Mouse (Mus musculus) heart, embryonic 16.5 days (tissue): ENCODE measurements around the gene Rpap3. TPM values are rescaled to one million over a fixed set of nuclear protein-coding genes. Genes with fewer than 3 reads are reported as not detected.

Experiments
- ATAC-seq: fragments of 200-750 bp; cut with Nextera tagmentation; replicated peaks from 2 replicates; pipeline ENCODE4 v1.8.0; 2017; ENCODE audit warnings: moderate number of reproducible peaks; ENCODE audit not compliant: insufficient read depth, low FRiP score; ENCODE audit errors: extremely low read depth
- H3K27ac ChIP-seq: fragments of 300-500 bp; sonication (generic); 2 replicates; pipeline ENCODE4 v1.5.1; 2014; ENCODE audit warnings: mild to moderate bottlenecking, low read length, control low read depth, moderate library complexity
- H3K27me3 ChIP-seq: fragments of 300-500 bp; sonication (generic); 2 replicates; pipeline ENCODE4 v1.6.1; 2014; ENCODE audit warnings: low read length, mixed read lengths; ENCODE audit not compliant: control insufficient read depth, insufficient read depth
- H3K36me3 ChIP-seq: fragments of 300-500 bp; sonication (generic); 2 replicates; pipeline ENCODE4 v1.6.1; 2014; ENCODE audit not compliant: control insufficient read depth, insufficient read depth
- H3K4me1 ChIP-seq: fragments of 300-500 bp; sonication (generic); 2 replicates; pipeline ENCODE4 v1.6.1; 2014; ENCODE audit warnings: low read length, mixed read lengths; ENCODE audit not compliant: control insufficient read depth, insufficient read depth
- H3K4me2 ChIP-seq: fragments of 300-500 bp; sonication (generic); 2 replicates; pipeline ENCODE4 v1.6.1; 2014; ENCODE audit warnings: low read depth, mild to moderate bottlenecking, control low read depth, low read length
- H3K4me3 ChIP-seq: fragments of 300-500 bp; sonication (generic); 2 replicates; pipeline ENCODE4 v1.5.1; 2014; ENCODE audit warnings: mild to moderate bottlenecking, control low read depth, low read length
- H3K9ac ChIP-seq: fragments of 300-500 bp; sonication (generic); 2 replicates; pipeline ENCODE4 v1.6.1; 2014; ENCODE audit warnings: low read length, control low read depth
- H3K9me3 ChIP-seq: fragments of 300-500 bp; sonication (generic); replicated peaks from 2 replicates; pipeline ENCODE4 v1.6.1; 2016; ENCODE audit warnings: low read length; ENCODE audit not compliant: control insufficient read depth
- WGBS: fragments of 180-500 bp; shearing (Covaris S2); extraction: QIAGEN DNeasy Blood & Tissue Kit; methylation state at CpG from one replicate; pipeline ENCODE4 v1.1.7; 2014; 5-methylcytosine and 5-hydroxymethylcytosine counted together
- polyA plus RNA-seq: library from polyadenylated mRNA; unstranded; fragments of >200 nt; fragmentation: Nextera tagmentation; extraction: Ambion mirVana; gene quantifications from 2 replicates; pipeline ENCODE4 v1.2.1, GENCODE M21; 2015

Gene Rpap3
- polyA plus RNA-seq, 1 experiment from 2014 or later = 22.9 TPM

DNA sequence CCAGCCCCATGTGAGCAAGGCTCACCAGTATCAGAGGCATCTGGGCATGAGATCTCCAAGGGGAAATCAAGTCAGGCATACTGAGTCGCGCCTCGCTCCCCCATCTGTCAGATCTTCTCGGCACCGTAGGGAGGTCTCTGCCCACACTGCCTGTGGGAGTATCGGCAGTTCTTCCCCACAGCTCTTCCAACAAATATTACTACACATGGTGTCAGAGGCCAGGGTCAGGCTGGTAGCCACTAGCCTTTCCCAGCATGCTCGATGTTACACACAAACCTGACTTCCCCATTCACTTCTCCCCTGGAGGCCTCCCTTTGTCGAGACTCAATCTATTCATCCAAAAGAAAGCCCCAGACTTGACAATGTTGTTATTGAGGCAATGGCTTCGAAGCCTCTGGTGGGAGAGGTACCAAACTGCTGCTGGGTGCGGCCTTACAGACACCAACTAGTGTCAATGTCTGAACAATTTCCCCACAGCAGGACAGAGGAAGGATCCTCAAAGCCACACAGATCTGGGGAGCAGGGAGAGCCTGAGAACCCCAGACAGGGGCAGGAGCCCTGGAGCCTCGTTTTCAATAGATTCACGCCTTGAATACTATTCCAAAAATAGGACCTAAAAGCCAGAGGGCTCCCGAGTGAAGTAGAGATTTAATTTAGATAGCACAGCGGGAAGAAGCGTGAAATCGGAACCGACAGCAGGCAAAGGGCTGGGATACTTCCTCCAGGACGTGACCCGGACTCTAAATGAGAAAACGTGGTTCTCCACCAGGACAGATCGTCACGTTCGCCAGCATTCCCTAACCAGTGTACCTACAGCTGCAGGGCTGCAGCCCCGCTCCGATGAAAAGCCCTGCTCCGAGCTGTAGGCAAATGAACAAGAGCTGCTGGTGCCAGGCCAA, 47.5 kb downstream of the Rpap3 start:
- no peak for ATAC-seq
- Histone ChIP-seq H3K4me2 (peak overlapping the region; percentile 39), H3K9me3 (no peaks in the 10 kb centered on the region), H3K27ac (no peak overlapping the region), H3K4me3 (no peak overlapping the region), H3K27me3 (no peaks in the 10 kb centered on the region), H3K4me1 (no peaks in the 10 kb centered on the region), H3K9ac (no peak overlapping the region), H3K36me3 (no peaks in the 10 kb centered on the region)
- WGBS = 62% methylated on average over 26 of the region's 26 CpGs

DNA sequence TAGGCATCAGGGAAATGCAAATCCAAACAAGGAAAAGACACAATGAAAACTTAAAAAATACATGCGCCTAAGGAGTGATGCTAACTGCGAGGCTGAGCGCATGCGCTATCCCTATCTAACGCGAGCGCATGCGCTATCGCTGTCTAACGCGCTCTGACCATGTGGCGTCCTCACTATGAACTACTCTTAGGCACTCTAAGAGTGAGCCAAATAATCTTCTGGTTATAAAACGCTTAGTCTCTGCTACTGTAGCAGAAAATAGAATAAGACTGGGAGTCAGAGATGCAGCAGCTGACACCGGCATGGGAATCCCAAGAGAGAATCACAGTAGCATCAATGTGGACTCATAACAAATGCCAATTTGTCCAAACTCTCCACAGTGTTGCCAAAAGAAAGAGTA, 48.2 kb downstream of the Rpap3 start:
- Histone ChIP-seq H3K27ac (no peak overlapping the region), H3K4me1 (no peaks in the 10 kb centered on the region), H3K4me3 (no peak overlapping the region), H3K4me2 (no peak overlapping the region), H3K9ac (no peak overlapping the region), H3K36me3 (no peaks in the 10 kb centered on the region), H3K27me3 (no peaks in the 10 kb centered on the region), H3K9me3 (no peaks in the 10 kb centered on the region)
- 92% methylated on average over 14 of the region's 14 CpGs for WGBS
- no peak for ATAC-seq

DNA sequence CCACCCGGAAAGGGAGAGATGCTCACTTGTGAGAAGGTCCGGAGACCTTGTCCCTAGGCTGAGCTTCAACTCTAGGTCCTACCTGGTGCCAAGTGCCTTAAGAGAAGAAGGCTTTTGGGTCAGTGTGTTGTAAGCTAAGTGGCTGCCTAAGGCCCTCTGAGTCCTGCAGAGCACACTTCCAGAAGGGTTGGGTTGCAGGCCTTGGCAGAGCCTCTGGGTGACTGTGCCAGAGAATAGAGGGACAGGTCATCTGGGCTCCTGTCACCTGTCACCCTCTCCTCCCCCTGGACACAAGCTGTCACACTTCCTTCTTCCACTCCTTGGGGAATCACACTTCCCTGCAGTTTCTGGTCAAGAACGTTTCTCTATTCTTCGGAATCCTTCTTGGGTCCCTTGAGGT, 55.9 kb downstream of the Rpap3 start:
- H3K4me2 ChIP-seq = no peak overlapping the region
- no peak overlapping the region for H3K27ac ChIP-seq
- no peak overlapping the region for H3K9ac ChIP-seq
- H3K4me1 ChIP-seq = no peaks in the 10 kb centered on the region
- no peaks in the 10 kb centered on the region for H3K36me3 ChIP-seq
- no peaks in the 10 kb centered on the region for H3K27me3 ChIP-seq
- ATAC-seq = no peak
- WGBS = 69% methylated on average over 4 of the region's 4 CpGs
- H3K9me3 ChIP-seq = no peaks in the 10 kb centered on the region
- H3K4me3 ChIP-seq = no peak overlapping the region

DNA sequence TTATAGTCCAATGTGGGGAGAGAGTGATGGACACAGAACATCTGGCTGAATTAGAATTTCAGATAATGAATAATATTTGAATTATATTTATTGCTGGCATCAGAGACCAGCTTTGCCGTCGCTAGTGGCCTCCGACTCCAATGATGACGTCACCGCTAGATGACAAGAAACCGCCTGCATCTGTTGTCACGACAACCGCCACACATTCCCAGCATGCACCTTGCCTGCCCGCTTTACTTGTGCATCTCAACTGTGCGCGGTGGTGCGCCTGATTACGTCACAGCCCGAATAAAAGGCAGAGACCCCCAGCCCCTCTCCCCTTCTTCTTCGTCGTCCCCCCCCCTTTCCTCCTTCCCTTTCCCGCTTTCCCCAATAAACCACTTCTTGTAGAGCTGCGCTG, 57.4 kb downstream of the Rpap3 start:
- Histone ChIP-seq H3K4me2 (no peak overlapping the region), H3K36me3 (no peaks in the 10 kb centered on the region), H3K4me3 (no peak overlapping the region), H3K9me3 (0 out of 2 replicates have a peak, but pooled peaks cover 3% of the 10 kb centered on the region), H3K4me1 (no peaks in the 10 kb centered on the region), H3K9ac (no peak overlapping the region), H3K27ac (no peak overlapping the region), H3K27me3 (no peaks in the 10 kb centered on the region)
- no peak for ATAC-seq
- WGBS = 84% methylated on average over 18 of the region's 18 CpGs

- Histone ChIP-seq H3K4me2 (no peak overlapping the region), H3K4me3 (no peak overlapping the region), H3K27ac (no peak overlapping the region), H3K9ac (no peak overlapping the region), H3K9me3 (0 out of 2 replicates have a peak, but pooled peaks cover 3% of the 10 kb centered on the region), H3K27me3 (no peaks in the 10 kb centered on the region), H3K36me3 (no peaks in the 10 kb centered on the region), H3K4me1 (no peaks in the 10 kb centered on the region)
- no peak for ATAC-seq
- WGBS = 59% methylated on average over 7 of the region's 7 CpGs
Observed at GRCm38 (mm10) chr15:97646426-97646825, 59.2 kb downstream of the Rpap3 start.

- Histone ChIP-seq H3K9me3 (peaks cover 8% of the 10 kb centered on the region), H3K27me3 (no peaks in the 10 kb centered on the region), H3K9ac (no peak overlapping the region), H3K4me2 (no peak overlapping the region), H3K27ac (no peak overlapping the region), H3K4me3 (no peak overlapping the region), H3K4me1 (no peaks in the 10 kb centered on the region), H3K36me3 (no peaks in the 10 kb centered on the region)
- 72% methylated on average over 4 of the region's 4 CpGs for WGBS
- ATAC-seq = no peak
Observed at GRCm38 (mm10) chr15:97643986-97644385, 61.6 kb downstream of the Rpap3 start.

Other genes starting within 250 kb of the Rpap3 start
- gene Endou, start 25.5 kb upstream of the Rpap3 start, polyA plus RNA-seq = 2.8 and 9.6 TPM in 2 replicates
- 26.3 and 28.7 TPM in 2 replicates for gene Rapgef3, start 62.1 kb upstream of the Rpap3 start, polyA plus RNA-seq
- gene Slc48a1, start 72.7 kb upstream of the Rpap3 start, polyA plus RNA-seq = 71.0 and 76.0 TPM in 2 replicates
- gene Hdac7, start 138.7 kb upstream of the Rpap3 start, polyA plus RNA-seq = 30.9 and 31.7 TPM in 2 replicates
- 1.1 and 1.5 TPM in 2 replicates for gene Vdr, start 204.8 kb upstream of the Rpap3 start, polyA plus RNA-seq